Mouse (Mus musculus) embryonic facial prominence, embryonic 13.5 days (tissue): Measurements from ENCODE around the gene Lgals9. TPM values are rescaled to one million over a fixed set of nuclear protein-coding genes. Genes with fewer than 3 reads are reported as not detected.
A peak's percentile ranks its signal among the peaks of the same experiment; 100 is the strongest.

Experiments used
- ATAC-seq: fragments of 200-750 bp; cut with Nextera tagmentation; 2 replicates; pipeline ENCODE4 v1.8.0; 2017; ENCODE audit warnings: low read depth; ENCODE audit not compliant: insufficient number of reproducible peaks, insufficient read depth, low FRiP score, low TSS enrichment
- H3K27ac ChIP-seq: fragments of 300-500 bp; sonication (generic); 2 replicates; pipeline ENCODE4 v1.5.1; 2015; ENCODE audit warnings: moderate library complexity, mild to moderate bottlenecking, inconsistent platforms
- H3K27me3 ChIP-seq: fragments of 300-500 bp; sonication (generic); 2 replicates; pipeline ENCODE4 v1.6.1; 2015; ENCODE audit warnings: mild to moderate bottlenecking, inconsistent platforms
- H3K36me3 ChIP-seq: fragments of 300-500 bp; sonication (generic); 2 replicates; pipeline ENCODE4 v1.6.1; 2015; ENCODE audit warnings: mild to moderate bottlenecking, inconsistent platforms
- H3K4me1 ChIP-seq: fragments of 300-500 bp; sonication (generic); 2 replicates; pipeline ENCODE4 v1.6.1; 2015; ENCODE audit warnings: inconsistent platforms
- H3K4me2 ChIP-seq: fragments of 300-500 bp; sonication (generic); 2 replicates; pipeline ENCODE4 v1.6.1; 2015; ENCODE audit warnings: moderate library complexity, mild to moderate bottlenecking, inconsistent platforms
- H3K4me3 ChIP-seq: fragments of 300-500 bp; sonication (generic); 2 replicates; pipeline ENCODE4 v1.5.1; 2015; ENCODE audit warnings: mild to moderate bottlenecking, inconsistent platforms
- H3K9ac ChIP-seq: fragments of 300-500 bp; sonication (generic); 2 replicates; pipeline ENCODE4 v1.6.1; 2015; ENCODE audit warnings: mild to moderate bottlenecking, inconsistent platforms
- H3K9me3 ChIP-seq: fragments of 300-500 bp; sonication (generic); 2 replicates; pipeline ENCODE4 v1.6.1; 2016; ENCODE audit warnings: inconsistent platforms
- WGBS: fragments of 180-500 bp; shearing (Covaris S2); methylation state at CpG from one replicate; pipeline ENCODE4 v1.1.7; 2015; ENCODE audit warnings: mixed read lengths; 5-methylcytosine and 5-hydroxymethylcytosine counted together
- polyA plus RNA-seq: library from polyadenylated mRNA; unstranded; fragments of >200 nt; fragmentation: Nextera tagmentation; extraction: Ambion mirVana; gene quantifications from 2 replicates; pipeline ENCODE4 v1.2.1, GENCODE M21; 2015

Gene Lgals9
- polyA plus RNA-seq, 1 experiment from 2014 or later: 18.4 TPM

DNA sequence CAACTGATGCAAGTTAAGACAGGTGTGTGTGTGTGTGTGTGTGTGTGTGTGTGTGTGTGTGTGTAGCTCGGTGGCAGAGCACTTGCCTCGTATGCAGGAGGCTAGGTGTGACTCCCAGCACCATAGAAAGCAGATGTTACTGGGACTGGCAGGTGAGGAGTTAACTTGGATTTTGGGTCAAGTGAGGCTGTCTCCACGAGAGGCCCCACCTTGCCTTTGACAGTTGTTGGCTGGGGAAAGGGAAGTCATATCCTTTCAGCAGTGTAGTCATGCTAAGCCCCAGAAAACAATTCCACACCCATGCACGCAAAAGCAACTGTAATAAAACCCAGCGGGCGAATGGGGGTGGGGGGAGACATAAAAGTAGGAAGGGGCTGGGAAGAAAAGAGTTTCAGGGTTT, 12.4 kb downstream of the Lgals9 start:
- H3K4me3 ChIP-seq: no peak overlapping the region
- H3K27ac ChIP-seq: 0 out of 2 replicates have a peak overlapping the region, but pooled peaks have one; percentile 22
- no peak overlapping the region for H3K9ac ChIP-seq
- H3K36me3 ChIP-seq: no peaks in the 10 kb centered on the region
- peaks cover 20% of the 10 kb centered on the region for H3K4me1 ChIP-seq
- no peaks in the 10 kb centered on the region for H3K9me3 ChIP-seq
- ATAC-seq: no peak
- 13% methylated on average over 6 of the region's 6 CpGs for WGBS
- no peaks in the 10 kb centered on the region for H3K27me3 ChIP-seq
- H3K4me2 ChIP-seq: no peak overlapping the region

DNA sequence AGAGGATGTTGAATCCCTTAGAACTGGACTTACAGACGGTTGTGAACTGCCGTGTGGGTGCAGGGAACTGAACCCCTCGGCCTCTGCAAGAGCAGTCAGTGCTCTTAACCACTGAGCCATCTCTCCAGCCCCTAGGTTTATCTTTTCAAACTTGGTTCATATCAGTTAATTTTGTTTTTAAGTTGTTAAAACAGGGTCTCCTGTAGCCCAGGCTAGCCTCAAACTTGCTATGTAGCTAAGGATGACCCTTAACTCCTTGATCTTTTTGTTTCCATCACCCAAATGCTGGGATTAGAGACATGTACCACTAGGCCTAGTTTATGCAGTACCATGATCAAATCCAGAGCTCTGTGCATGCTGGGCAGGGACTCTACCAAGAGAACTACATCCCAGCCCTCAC, 13.0 kb downstream of the Lgals9 start:
- Histone ChIP-seq H3K27me3 (no peaks in the 10 kb centered on the region), H3K27ac (no peak overlapping the region), H3K4me3 (no peak overlapping the region), H3K4me2 (no peak overlapping the region), H3K4me1 (peaks cover 20% of the 10 kb centered on the region), H3K36me3 (no peaks in the 10 kb centered on the region), H3K9ac (no peak overlapping the region), H3K9me3 (no peaks in the 10 kb centered on the region)
- no peak for ATAC-seq
- WGBS: 88% methylated on average over 3 of the region's 3 CpGs

DNA sequence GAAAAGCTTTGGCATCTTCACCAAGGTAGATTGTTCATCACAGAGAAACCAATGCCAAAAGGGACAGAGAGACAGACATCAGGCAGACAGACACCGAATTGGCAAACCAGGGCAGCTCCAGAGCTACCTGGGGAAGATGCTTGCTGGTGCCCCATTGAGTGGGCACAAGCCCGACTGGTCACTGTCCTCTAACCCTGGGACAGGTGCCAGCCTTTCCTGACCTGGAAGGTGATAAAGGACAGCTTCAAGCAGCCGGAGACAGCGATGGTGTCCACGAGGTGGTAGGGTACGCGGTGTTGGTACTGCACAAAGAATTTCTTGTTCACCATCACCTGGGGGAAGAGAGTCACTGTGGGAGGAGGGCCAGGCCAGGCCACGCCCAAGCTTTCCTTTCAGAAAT, 13.7 kb downstream of the Lgals9 start:
- no peak overlapping the region for H3K9ac ChIP-seq
- 82% methylated on average over 8 of the region's 8 CpGs for WGBS
- peaks cover 20% of the 10 kb centered on the region for H3K4me1 ChIP-seq
- no peak overlapping the region for H3K4me2 ChIP-seq
- H3K27ac ChIP-seq: no peak overlapping the region
- no peak for ATAC-seq
- H3K36me3 ChIP-seq: no peaks in the 10 kb centered on the region
- H3K4me3 ChIP-seq: no peak overlapping the region
- H3K9me3 ChIP-seq: no peaks in the 10 kb centered on the region
- no peaks in the 10 kb centered on the region for H3K27me3 ChIP-seq

DNA sequence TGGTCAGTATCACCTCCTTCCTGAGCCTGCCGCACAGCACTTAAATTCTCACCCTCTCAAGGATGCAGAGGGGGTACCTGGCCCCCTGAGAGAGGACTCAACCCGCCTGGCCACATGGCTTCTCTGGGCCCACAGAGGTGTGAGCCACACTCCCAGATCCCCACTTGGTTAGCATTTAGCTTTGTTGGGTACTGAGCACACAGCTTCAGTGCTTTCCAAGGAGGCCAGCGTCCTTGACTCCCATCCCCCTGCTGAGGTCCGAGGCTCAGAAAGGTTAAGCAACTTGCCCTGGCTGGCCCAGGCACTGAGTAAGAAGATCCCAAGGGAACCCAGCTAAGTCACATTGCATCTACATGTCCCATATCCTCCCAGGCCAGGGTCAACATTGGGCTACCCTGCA, 16.6 kb downstream of the Lgals9 start:
- no peaks in the 10 kb centered on the region for H3K36me3 ChIP-seq
- H3K9me3 ChIP-seq: no peaks in the 10 kb centered on the region
- no peak overlapping the region for H3K27ac ChIP-seq
- H3K9ac ChIP-seq: no peak overlapping the region
- ATAC-seq: no peak
- H3K4me3 ChIP-seq: no peak overlapping the region
- no peak overlapping the region for H3K4me2 ChIP-seq
- no peaks in the 10 kb centered on the region for H3K27me3 ChIP-seq
- peaks cover 13% of the 10 kb centered on the region for H3K4me1 ChIP-seq
- 77% methylated on average over 4 of the region's 4 CpGs for WGBS

GRCm38 (mm10) chr11:78967371-78967770, 17.4 kb downstream of the Lgals9 start:
- no peak overlapping the region for H3K9ac ChIP-seq
- peaks cover 5% of the 10 kb centered on the region for H3K4me1 ChIP-seq
- no peak overlapping the region for H3K27ac ChIP-seq
- 26% methylated on average over 4 of the region's 4 CpGs for WGBS
- no peaks in the 10 kb centered on the region for H3K36me3 ChIP-seq
- no peaks in the 10 kb centered on the region for H3K27me3 ChIP-seq
- H3K9me3 ChIP-seq: no peaks in the 10 kb centered on the region
- no peak for ATAC-seq
- H3K4me2 ChIP-seq: no peak overlapping the region
- no peak overlapping the region for H3K4me3 ChIP-seq

GRCm38 (mm10) chr11:78961221-78961620, 23.5 kb downstream of the Lgals9 start:
- H3K4me1 ChIP-seq: no peaks in the 10 kb centered on the region
- H3K27ac ChIP-seq: no peak overlapping the region
- WGBS: 80% methylated on average over 5 of the region's 5 CpGs
- H3K4me3 ChIP-seq: no peak overlapping the region
- no peak for ATAC-seq
- H3K4me2 ChIP-seq: no peak overlapping the region
- no peak overlapping the region for H3K9ac ChIP-seq
- no peaks in the 10 kb centered on the region for H3K36me3 ChIP-seq
- no peaks in the 10 kb centered on the region for H3K9me3 ChIP-seq
- peaks cover 9% of the 10 kb centered on the region; the same call in 1 of the 2 replicates for H3K27me3 ChIP-seq

GRCm38 (mm10) chr11:78959841-78960520, 24.8 kb downstream of the Lgals9 start:
- H3K9me3 ChIP-seq: no peaks in the 10 kb centered on the region
- no peak for ATAC-seq
- H3K4me3 ChIP-seq: no peak overlapping the region
- no peaks in the 10 kb centered on the region for H3K4me1 ChIP-seq
- peaks cover 9% of the 10 kb centered on the region; the same call in 1 of the 2 replicates for H3K27me3 ChIP-seq
- H3K36me3 ChIP-seq: no peaks in the 10 kb centered on the region
- H3K4me2 ChIP-seq: no peak overlapping the region
- WGBS: 61% methylated on average over 5 of the region's 5 CpGs
- H3K27ac ChIP-seq: no peak overlapping the region
- H3K9ac ChIP-seq: peak overlapping the region; percentile 12; the same call in 1 of the 2 replicates

GRCm38 (mm10) chr11:78959367-78959766, 25.4 kb downstream of the Lgals9 start:
- Histone ChIP-seq H3K9ac (no peak overlapping the region), H3K27ac (no peak overlapping the region), H3K4me1 (no peaks in the 10 kb centered on the region), H3K4me2 (no peak overlapping the region), H3K4me3 (no peak overlapping the region), H3K27me3 (peaks cover 9% of the 10 kb centered on the region; the same call in 1 of the 2 replicates), H3K9me3 (no peaks in the 10 kb centered on the region), H3K36me3 (no peaks in the 10 kb centered on the region)
- 65% methylated on average over 8 of the region's 8 CpGs for WGBS
- ATAC-seq: no peak

DNA sequence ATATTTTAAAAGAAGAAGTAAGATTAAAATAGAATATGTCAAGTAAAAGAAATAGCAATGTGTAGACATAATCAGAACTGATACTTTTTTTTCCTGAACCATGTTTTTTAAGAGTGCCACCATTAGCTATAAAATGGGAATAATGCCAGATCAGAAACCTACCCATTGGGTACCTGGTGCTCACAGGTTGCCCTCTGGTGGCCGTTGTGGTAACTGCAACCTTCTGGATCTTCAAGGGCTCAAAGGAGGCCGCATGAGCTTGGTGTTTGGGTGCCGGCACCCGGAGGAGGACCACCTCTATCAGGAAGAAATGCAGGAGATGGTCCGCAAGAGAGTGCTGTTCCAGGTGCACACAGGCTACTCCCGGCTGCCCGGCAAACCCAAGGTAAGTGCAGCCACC, 28.5 kb downstream of the Lgals9 start:
- no peak for ATAC-seq
- H3K4me3 ChIP-seq: no peak overlapping the region
- peaks cover 4% of the 10 kb centered on the region; the same call in 1 of the 2 replicates for H3K4me1 ChIP-seq
- no peak overlapping the region for H3K27ac ChIP-seq
- H3K4me2 ChIP-seq: no peak overlapping the region
- no peaks in the 10 kb centered on the region for H3K9me3 ChIP-seq
- peaks cover 31% of the 10 kb centered on the region for H3K27me3 ChIP-seq
- H3K9ac ChIP-seq: no peak overlapping the region
- no peaks in the 10 kb centered on the region for H3K36me3 ChIP-seq
- 12% methylated on average over 7 of the region's 7 CpGs for WGBS

DNA sequence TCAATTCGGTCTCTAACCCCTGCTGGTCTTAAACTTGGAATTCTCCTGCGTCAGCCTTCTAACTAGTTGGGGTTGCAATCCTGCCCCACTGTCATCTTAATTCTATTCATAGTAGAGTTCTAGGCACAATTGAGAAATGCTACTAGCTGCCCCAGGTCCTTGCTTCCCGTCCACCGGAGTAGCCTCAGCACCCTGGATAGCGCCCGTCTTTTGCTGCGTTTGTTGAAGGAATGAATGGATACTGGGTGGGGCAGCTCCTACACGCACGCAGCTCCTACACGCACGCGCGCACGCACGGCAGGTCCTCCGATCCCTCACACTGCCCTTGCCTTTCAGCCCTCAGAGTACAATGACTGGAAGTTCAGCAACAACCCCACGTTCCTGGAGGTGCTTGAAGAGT, 32.3 kb downstream of the Lgals9 start:
- Histone ChIP-seq H3K9me3 (no peaks in the 10 kb centered on the region), H3K4me1 (peaks cover 4% of the 10 kb centered on the region; the same call in 1 of the 2 replicates), H3K4me2 (peak overlapping the region; percentile 48), H3K9ac (no peak overlapping the region), H3K27me3 (peaks cover 27% of the 10 kb centered on the region), H3K27ac (no peak overlapping the region), H3K36me3 (no peaks in the 10 kb centered on the region), H3K4me3 (peak overlapping the region; percentile 16; the same call in 1 of the 2 replicates)
- no peak for ATAC-seq
- 7% methylated on average over 17 of the region's 17 CpGs for WGBS

- H3K4me1 ChIP-seq: peaks cover 4% of the 10 kb centered on the region; the same call in 1 of the 2 replicates
- ATAC-seq: no peak
- no peak overlapping the region for H3K4me2 ChIP-seq
- peaks cover 23% of the 10 kb centered on the region for H3K27me3 ChIP-seq
- no peaks in the 10 kb centered on the region for H3K9me3 ChIP-seq
- no peak overlapping the region for H3K9ac ChIP-seq
- WGBS: 70% methylated on average over 8 of the region's 8 CpGs
- no peak overlapping the region for H3K27ac ChIP-seq
- H3K4me3 ChIP-seq: no peak overlapping the region
- no peaks in the 10 kb centered on the region for H3K36me3 ChIP-seq
Observed at GRCm38 (mm10) chr11:78950365-78950764, 34.4 kb downstream of the Lgals9 start.

DNA sequence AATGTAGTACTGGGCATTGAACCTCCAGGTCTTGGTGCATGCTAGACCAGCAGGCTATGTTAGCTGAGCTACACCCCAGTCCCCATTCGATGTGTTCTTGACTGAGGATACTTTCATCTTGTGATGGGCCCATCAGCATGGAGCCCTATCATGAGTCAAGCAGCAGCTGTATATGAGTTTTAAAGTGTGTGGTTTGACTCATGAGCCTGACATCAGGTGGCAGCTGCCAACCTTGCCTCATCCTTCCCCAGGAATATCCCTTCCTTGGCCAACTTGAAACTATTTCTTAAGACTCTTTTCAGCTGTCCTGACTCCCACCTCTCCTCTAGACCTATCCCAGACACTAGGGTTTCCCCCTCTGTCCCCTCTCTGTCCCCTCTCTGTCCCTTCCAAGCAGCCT, 41.7 kb downstream of the Lgals9 start:
- ATAC-seq: no peak
- H3K36me3 ChIP-seq: no peaks in the 10 kb centered on the region
- WGBS: 83% methylated on average over 1 of the region's 1 CpGs
- H3K9ac ChIP-seq: no peak overlapping the region
- no peak overlapping the region for H3K4me3 ChIP-seq
- no peaks in the 10 kb centered on the region for H3K27me3 ChIP-seq
- no peak overlapping the region for H3K27ac ChIP-seq
- H3K4me2 ChIP-seq: no peak overlapping the region
- no peaks in the 10 kb centered on the region for H3K9me3 ChIP-seq
- no peaks in the 10 kb centered on the region for H3K4me1 ChIP-seq
